Mouse (Mus musculus) erythroblast, adult 5-6 weeks (primary cell): ENCODE data around the gene Asb6. TPM values are rescaled to one million over a fixed set of nuclear protein-coding genes. Genes with fewer than 3 reads are reported as not detected.

Source experiments
- total RNA-seq, 2 experiments: library from RNA; stranded (forward) in 1 of 2; stranded (reverse) in 1 of 2; fragments of 150-400 nt in 1 of 2; fragments of 200-764, 138-1000 nt in 1 of 2; gene quantifications; 2 replicates each; pipeline versions ENCODE4 v1.2.3 to v1.2.4; 2015 to 2017; ENCODE audit warnings: low replicate concordance in 2 of 2

Gene Asb6
- total RNA-seq, 2 experiments from 2014 or later = 13.6 to 40.6 TPM

Other genes with a start within 250 kb of the Asb6 start
- gene Cstad, start 235.3 kb downstream of the Asb6 start, total RNA-seq (2015; ENCODE audit: low replicate concordance) = not detected in 2 replicates
- not detected in 2 replicates for gene Cstad, start 235.3 kb downstream of the Asb6 start, total RNA-seq (2017; ENCODE audit: low replicate concordance)
- not detected in 2 replicates for gene 1700001O22Rik, start 26.7 kb downstream of the Asb6 start, total RNA-seq (2015; ENCODE audit: low replicate concordance)
- not detected in 2 replicates for gene 1700001O22Rik, start 26.7 kb downstream of the Asb6 start, total RNA-seq (2017; ENCODE audit: low replicate concordance)
- gene Ntmt1, start 22.5 kb downstream of the Asb6 start, total RNA-seq (2015; ENCODE audit: low replicate concordance) = 2.7 TPM in 2 replicates
- 3.9 TPM in 1 of 2 replicates, not detected in the other for gene Ntmt1, start 22.5 kb downstream of the Asb6 start, total RNA-seq (2017; ENCODE audit: low replicate concordance)
- not detected in 2 replicates for gene Prrx2, start 4.6 kb upstream of the Asb6 start, total RNA-seq (2015; ENCODE audit: low replicate concordance)
- gene Prrx2, start 4.6 kb upstream of the Asb6 start, total RNA-seq (2017; ENCODE audit: low replicate concordance) = not detected in 2 replicates
- gene Ptges, start 99.5 kb upstream of the Asb6 start, total RNA-seq (2015; ENCODE audit: low replicate concordance) = 0.38 and 2.1 TPM in 2 replicates
- 0.42 and 2.3 TPM in 2 replicates for gene Ptges, start 99.5 kb upstream of the Asb6 start, total RNA-seq (2017; ENCODE audit: low replicate concordance)
- gene Tor1b, start 122.6 kb upstream of the Asb6 start, total RNA-seq (2015; ENCODE audit: low replicate concordance) = 6.5 and 7.1 TPM in 2 replicates
- gene Tor1b, start 122.6 kb upstream of the Asb6 start, total RNA-seq (2017; ENCODE audit: low replicate concordance) = 10.8 and 12.7 TPM in 2 replicates
- 13.6 and 14.4 TPM in 2 replicates for gene Tor1a, start 137.6 kb upstream of the Asb6 start, total RNA-seq (2015; ENCODE audit: low replicate concordance)
- 15.8 and 45.9 TPM in 2 replicates for gene Tor1a, start 137.6 kb upstream of the Asb6 start, total RNA-seq (2017; ENCODE audit: low replicate concordance)
- gene BC005624, start 151.9 kb upstream of the Asb6 start, total RNA-seq (2015; ENCODE audit: low replicate concordance) = 13.6 and 14.2 TPM in 2 replicates
- gene BC005624, start 151.9 kb upstream of the Asb6 start, total RNA-seq (2017; ENCODE audit: low replicate concordance) = 14.8 and 30.1 TPM in 2 replicates
- 0.19 and 0.42 TPM in 2 replicates for gene Usp20, start 151.9 kb upstream of the Asb6 start, total RNA-seq (2015; ENCODE audit: low replicate concordance)
- 0.60 and 0.84 TPM in 2 replicates for gene Usp20, start 151.9 kb upstream of the Asb6 start, total RNA-seq (2017; ENCODE audit: low replicate concordance)